Mouse (Mus musculus) liver, embryonic 11.5 days (tissue): ENCODE data around the gene Abce1. TPM values are rescaled to one million over a fixed set of nuclear protein-coding genes. Genes with fewer than 3 reads are reported as not detected.
A peak's percentile ranks its signal among the peaks of the same experiment; 100 is the strongest.
"Not testable (repeated sequence)": the region's sequence is repeated elsewhere in the genome, so short reads cannot be mapped to it uniquely, and the experiment has no call there.

Experiments used
- ATAC-seq: fragments of 200-750 bp; cut with Nextera tagmentation; replicated peaks from 2 replicates; pipeline ENCODE4 v1.8.0; 2017; ENCODE audit warnings: moderate number of reproducible peaks, mild to moderate bottlenecking, moderate TSS enrichment, moderate library complexity; ENCODE audit not compliant: low FRiP score
- DNase-seq: peaks from one replicate; pipeline ENCODE4 v3.0.0-alpha.2; 2017; ENCODE audit warnings: low spot score
- H3K27ac ChIP-seq: fragments of 300-500 bp; sonication (generic); 2 replicates; pipeline ENCODE4 v1.5.1; 2014; ENCODE audit warnings: mild to moderate bottlenecking, low read depth, low read length, control low read depth
- H3K27me3 ChIP-seq: fragments of 300-500 bp; sonication (generic); replicated peaks from 2 replicates; pipeline ENCODE4 v1.6.1; 2014; ENCODE audit warnings: low read length, mixed read lengths; ENCODE audit not compliant: control insufficient read depth, insufficient read depth
- H3K36me3 ChIP-seq: fragments of 300-500 bp; sonication (generic); 2 replicates; pipeline ENCODE4 v1.6.1; 2014; ENCODE audit warnings: mild to moderate bottlenecking, low read length, moderate library complexity, mixed read lengths; ENCODE audit not compliant: control insufficient read depth, insufficient read depth
- H3K4me1 ChIP-seq: fragments of 300-500 bp; sonication (generic); replicated peaks from 2 replicates; pipeline ENCODE4 v1.6.1; 2014; ENCODE audit warnings: low read length, mixed read lengths; ENCODE audit not compliant: control insufficient read depth, insufficient read depth
- H3K4me2 ChIP-seq: fragments of 300-500 bp; sonication (generic); 2 replicates; pipeline ENCODE4 v1.6.1; 2014; ENCODE audit warnings: mild to moderate bottlenecking, control low read depth, moderate library complexity
- H3K4me3 ChIP-seq: fragments of 300-500 bp; sonication (generic); 2 replicates; pipeline ENCODE4 v1.5.1; 2014; ENCODE audit warnings: low read depth, low read length, control low read depth
- H3K9ac ChIP-seq: fragments of 300-500 bp; sonication (generic); 2 replicates; pipeline ENCODE4 v1.6.1; 2014; ENCODE audit warnings: low read depth, low read length, control low read depth
- H3K9me3 ChIP-seq: fragments of 300-500 bp; sonication (generic); 2 replicates; pipeline ENCODE4 v1.6.1; 2016; ENCODE audit warnings: low read length, inconsistent platforms, mixed read lengths; ENCODE audit not compliant: control insufficient read depth
- WGBS: fragments of 180-500 bp; shearing (Covaris S2); extraction: QIAGEN DNeasy Blood & Tissue Kit; methylation state at CpG from one replicate; pipeline ENCODE4 v1.1.7; 2014; 5-methylcytosine and 5-hydroxymethylcytosine counted together
- polyA plus RNA-seq: library from polyadenylated mRNA; unstranded; fragments of >200 nt; fragmentation: Nextera tagmentation; extraction: Ambion mirVana; gene quantifications from 2 replicates; pipeline ENCODE4 v1.2.1, GENCODE M21; 2014

The Abce1 gene
- polyA plus RNA-seq, 1 experiment from 2014 or later, result 182 TPM

GRCm38 (mm10) chr8:79712676-79713075 is 1.1 kb upstream of the Abce1 start:
- peak overlapping the region; percentile 70 for H3K4me2 ChIP-seq
- H3K9me3 ChIP-seq, result no peaks in the 10 kb centered on the region
- no peak overlapping the region for H3K9ac ChIP-seq
- peaks cover 3% of the 10 kb centered on the region; the same call in 1 of the 2 replicates for H3K36me3 ChIP-seq
- DNase-seq, result no peak
- no peaks in the 10 kb centered on the region for H3K27me3 ChIP-seq
- H3K4me1 ChIP-seq, result peaks cover 3% of the 10 kb centered on the region; the same call in 1 of the 2 replicates
- H3K4me3 ChIP-seq, result peak overlapping the region; percentile 31
- no peak overlapping the region for H3K27ac ChIP-seq
- ATAC-seq, result no peak
- WGBS, result 55% methylated on average over 5 of the region's 6 CpGs

DNA sequence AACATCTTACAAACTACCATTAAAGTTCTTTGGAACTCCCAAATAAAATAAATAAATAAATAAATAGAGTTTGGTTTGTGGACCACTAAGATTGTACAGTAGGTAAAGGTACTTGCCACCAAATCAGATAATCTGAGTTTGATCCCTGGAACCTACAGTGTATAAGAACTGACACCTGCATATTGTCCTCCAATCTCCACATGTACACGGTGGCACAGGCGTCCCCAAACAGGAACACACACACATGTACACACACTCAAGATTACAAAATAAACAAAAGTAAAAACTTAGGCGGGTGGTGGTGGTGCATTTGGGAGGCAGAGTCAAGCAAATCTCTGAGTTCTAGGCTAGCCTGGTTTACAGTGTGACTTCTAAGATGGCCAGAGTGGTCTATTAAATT is 4.9 kb downstream of the Abce1 start:
- no peak overlapping the region for H3K4me2 ChIP-seq
- H3K9ac ChIP-seq, result no peak overlapping the region
- H3K27me3 ChIP-seq, result no peaks in the 10 kb centered on the region
- no peak overlapping the region for H3K4me3 ChIP-seq
- WGBS, result 93% methylated on average over 3 of the region's 3 CpGs
- DNase-seq (no peak), ATAC-seq (no peak)
- no peak overlapping the region for H3K27ac ChIP-seq
- H3K9me3 ChIP-seq, result no peaks in the 10 kb centered on the region
- H3K4me1 ChIP-seq, result peaks cover 3% of the 10 kb centered on the region; the same call in 1 of the 2 replicates
- peaks cover 33% of the 10 kb centered on the region for H3K36me3 ChIP-seq

- Histone ChIP-seq H3K4me3 (no peak overlapping the region), H3K9me3 (no peaks in the 10 kb centered on the region), H3K36me3 (peaks cover 44% of the 10 kb centered on the region), H3K4me2 (no peak overlapping the region), H3K27ac (no peak overlapping the region), H3K27me3 (no peaks in the 10 kb centered on the region), H3K9ac (no peak overlapping the region), H3K4me1 (no peaks in the 10 kb centered on the region)
- ATAC-seq (no peak), DNase-seq (no peak)
- 86% methylated on average over 2 of the region's 2 CpGs for WGBS
These were observed 19.0 kb downstream of the Abce1 start for GRCm38 (mm10) chr8:79692531-79692930.

- H3K9me3 ChIP-seq, H3K4me2 ChIP-seq, ATAC-seq, H3K27me3 ChIP-seq, H3K4me1 ChIP-seq, H3K27ac ChIP-seq, H3K9ac ChIP-seq, H3K4me3 ChIP-seq, DNase-seq: not testable (repeated sequence)
- peaks cover 42% of the 10 kb centered on the region for H3K36me3 ChIP-seq
- WGBS, result 92% methylated on average over 3 of the region's 5 CpGs
These were observed 25.6 kb downstream of the Abce1 start for GRCm38 (mm10) chr8:79685927-79686326.

DNA sequence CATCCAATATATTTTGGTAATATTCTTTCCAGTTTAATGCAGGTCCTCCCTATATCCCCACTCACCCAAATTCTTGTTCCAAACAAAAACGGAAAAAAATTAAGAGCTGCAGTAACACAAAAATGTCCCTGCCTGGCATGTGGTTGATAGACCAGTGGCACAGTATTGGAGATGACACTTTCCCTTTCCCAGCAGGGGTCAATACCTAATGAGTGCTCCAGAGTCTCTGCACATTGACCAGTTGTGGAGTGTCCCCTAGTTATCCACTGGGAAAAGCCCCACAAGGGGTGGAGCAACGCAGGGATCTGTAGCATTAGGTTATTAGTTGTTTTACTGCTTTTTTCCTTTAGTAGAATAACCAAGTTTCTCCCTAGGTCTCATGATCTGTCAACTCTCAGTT is 30.6 kb downstream of the Abce1 start:
- Histone ChIP-seq H3K27ac (no peak overlapping the region), H3K4me3 (peak overlapping the region; percentile 58), H3K36me3 (peaks cover 16% of the 10 kb centered on the region), H3K4me1 (peaks cover 7% of the 10 kb centered on the region; the same call in 1 of the 2 replicates), H3K4me2 (peak overlapping the region; percentile 80), H3K9me3 (no peaks in the 10 kb centered on the region), H3K9ac (peak overlapping the region; percentile 53), H3K27me3 (no peaks in the 10 kb centered on the region)
- DNase-seq, result no peak
- 21% methylated on average over 2 of the region's 2 CpGs for WGBS
- ATAC-seq, result peak; percentile 52; the same call in 1 of the 2 replicates

DNA sequence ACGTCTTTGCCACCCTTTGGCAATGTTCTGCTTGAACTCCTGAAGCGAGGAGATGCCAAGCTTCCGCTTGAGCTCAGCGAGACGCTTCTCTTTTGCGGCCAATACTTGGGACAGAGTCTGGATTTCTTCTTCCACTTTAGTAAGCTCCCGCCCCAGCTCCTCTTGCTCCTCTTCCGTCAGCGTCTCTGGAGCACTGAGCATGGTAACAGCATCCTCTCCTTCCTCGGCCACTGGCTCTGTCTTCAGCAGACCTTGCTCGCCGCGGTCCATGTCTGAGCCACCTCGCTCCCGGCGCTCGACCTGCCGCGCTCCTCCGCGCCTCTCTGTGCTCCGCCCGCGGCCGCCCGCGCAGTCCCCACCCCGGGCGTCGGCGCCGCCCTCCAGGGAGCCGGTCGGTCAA is 31.0 kb downstream of the Abce1 start:
- H3K27me3 ChIP-seq, result no peaks in the 10 kb centered on the region
- H3K4me1 ChIP-seq, result peaks cover 7% of the 10 kb centered on the region; the same call in 1 of the 2 replicates
- DNase-seq (peak; percentile 49), ATAC-seq (peak; percentile 79)
- peaks cover 14% of the 10 kb centered on the region for H3K36me3 ChIP-seq
- peak overlapping the region; percentile 58 for H3K4me3 ChIP-seq
- no peak overlapping the region for H3K27ac ChIP-seq
- H3K9ac ChIP-seq, result peak overlapping the region; percentile 53
- no peaks in the 10 kb centered on the region for H3K9me3 ChIP-seq
- WGBS, result 7% methylated on average over 34 of the region's 34 CpGs
- H3K4me2 ChIP-seq, result peak overlapping the region; percentile 80

- Histone ChIP-seq H3K4me2 (peak overlapping the region; percentile 80), H3K4me3 (peak overlapping the region; percentile 58), H3K36me3 (peaks cover 11% of the 10 kb centered on the region)
- not testable (repeated sequence) for H3K27me3 ChIP-seq, H3K4me1 ChIP-seq, H3K9ac ChIP-seq, ATAC-seq, H3K27ac ChIP-seq, H3K9me3 ChIP-seq, DNase-seq
- 36% methylated on average over 10 of the region's 10 CpGs for WGBS
These were observed 31.5 kb downstream of the Abce1 start for GRCm38 (mm10) chr8:79680083-79680482.

DNA sequence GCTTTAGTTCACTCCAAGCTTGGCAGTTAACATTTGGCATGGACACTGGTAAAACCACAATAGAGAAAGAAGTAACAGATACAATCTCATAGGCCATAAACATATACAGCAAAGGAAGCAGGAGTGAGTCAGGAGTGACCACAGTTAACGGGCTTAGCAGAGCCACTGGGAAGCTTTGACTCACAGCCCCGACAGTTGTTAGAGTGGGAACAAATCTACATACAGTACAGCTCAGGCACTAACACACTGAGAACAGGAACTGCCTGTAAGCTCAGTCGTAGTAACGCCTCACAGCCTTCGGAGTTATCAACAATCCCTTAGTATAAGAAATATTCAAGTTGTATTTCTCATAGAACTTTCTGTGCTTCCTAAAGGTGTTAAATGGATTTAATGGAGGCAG is 32.5 kb downstream of the Abce1 start:
- Histone ChIP-seq H3K4me3 (no peak overlapping the region), H3K4me2 (no peak overlapping the region), H3K27ac (no peak overlapping the region), H3K27me3 (no peaks in the 10 kb centered on the region), H3K9me3 (no peaks in the 10 kb centered on the region), H3K36me3 (peaks cover 5% of the 10 kb centered on the region), H3K9ac (no peak overlapping the region), H3K4me1 (peaks cover 7% of the 10 kb centered on the region; the same call in 1 of the 2 replicates)
- no peak for ATAC-seq
- WGBS, result 41% methylated on average over 5 of the region's 5 CpGs
- DNase-seq, result no peak

DNA sequence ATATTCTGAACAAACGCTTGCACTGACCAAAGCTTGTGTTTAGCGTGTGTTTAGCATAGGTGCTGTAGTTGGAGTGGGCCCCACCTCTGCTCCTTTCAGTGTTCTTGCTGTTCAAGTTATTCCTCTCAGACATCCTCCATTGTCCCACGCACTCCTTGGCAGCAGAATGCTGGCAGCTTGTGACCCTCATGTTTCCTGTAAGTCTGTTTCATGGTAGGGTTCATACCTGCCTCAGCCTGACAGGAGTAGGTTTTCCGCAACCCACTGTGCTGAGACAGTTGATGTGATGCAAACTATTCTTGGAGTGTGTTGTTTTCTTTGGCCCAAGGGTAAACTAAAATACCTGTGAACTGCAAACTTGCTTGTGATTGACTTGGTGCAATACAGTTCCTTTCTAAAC is 35.1 kb downstream of the Abce1 start:
- H3K9ac ChIP-seq, result no peak overlapping the region
- no peak overlapping the region for H3K27ac ChIP-seq
- ATAC-seq (no peak), DNase-seq (no peak)
- WGBS, result 93% methylated on average over 4 of the region's 4 CpGs
- peaks cover 7% of the 10 kb centered on the region; the same call in 1 of the 2 replicates for H3K4me1 ChIP-seq
- no peak overlapping the region for H3K4me3 ChIP-seq
- H3K36me3 ChIP-seq, result peaks cover 22% of the 10 kb centered on the region; the same call in 1 of the 2 replicates
- H3K4me2 ChIP-seq, result no peak overlapping the region
- H3K9me3 ChIP-seq, result no peaks in the 10 kb centered on the region
- H3K27me3 ChIP-seq, result no peaks in the 10 kb centered on the region
